Mouse (Mus musculus): ENCODE data around the gene Cd248.
"Not testable (repeated sequence)": the region's sequence is repeated elsewhere in the genome, so short reads cannot be mapped to it uniquely, and the experiment has no call there.

The Cd248 gene

DNA sequence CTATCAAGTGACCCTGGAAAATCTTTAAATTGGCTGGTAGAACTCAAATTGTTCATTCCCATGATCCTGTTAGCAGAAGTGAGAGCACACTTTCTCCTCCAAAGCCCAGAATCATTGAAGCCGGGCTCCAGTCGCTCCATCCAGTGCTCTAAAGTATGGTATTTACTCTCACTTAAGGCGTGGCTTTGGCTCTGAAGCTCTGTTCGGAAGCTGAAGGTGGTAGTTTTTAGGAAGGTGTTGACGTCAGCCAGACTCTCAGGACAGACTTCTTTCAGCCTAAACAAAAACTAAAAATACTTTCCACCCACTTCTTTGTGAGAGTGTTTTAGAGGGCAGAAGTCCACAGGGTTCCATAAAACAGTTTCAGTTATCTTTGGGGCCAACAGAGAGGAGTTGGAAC, 5.6 kb downstream of the Cd248 start:
- no peak for DNase-seq (ENCODE audit: low read depth)

GRCm38 (mm10) chr19:5079279-5079678, 11.4 kb downstream of the Cd248 start:
- no peak for DNase-seq (ENCODE audit: low read depth)

DNA sequence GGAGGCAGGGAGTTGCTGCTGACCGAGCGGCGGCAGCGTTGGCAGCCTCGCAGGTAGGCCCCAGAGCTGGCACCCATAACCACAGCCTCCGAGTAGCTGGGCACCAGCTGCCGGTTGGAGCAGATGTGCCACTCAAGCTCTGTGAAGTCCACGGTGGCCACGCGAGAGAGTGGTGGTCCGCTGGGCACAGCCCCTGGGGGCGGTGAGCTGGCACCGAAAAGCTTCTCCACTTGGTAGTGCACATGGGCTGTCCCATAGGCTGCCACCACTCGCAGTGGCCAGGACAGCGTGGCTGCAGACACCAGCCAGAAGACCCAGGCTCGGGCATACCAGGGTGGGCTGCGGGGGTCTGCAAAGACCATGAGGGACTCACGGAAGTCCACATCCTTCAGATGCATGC, 14.1 kb downstream of the Cd248 start:
- no peak for DNase-seq (ENCODE audit: low read depth)

GRCm38 (mm10) chr19:5082596-5082995, 14.7 kb downstream of the Cd248 start:
- DNase-seq (ENCODE audit: low read depth), result no peak

DNA sequence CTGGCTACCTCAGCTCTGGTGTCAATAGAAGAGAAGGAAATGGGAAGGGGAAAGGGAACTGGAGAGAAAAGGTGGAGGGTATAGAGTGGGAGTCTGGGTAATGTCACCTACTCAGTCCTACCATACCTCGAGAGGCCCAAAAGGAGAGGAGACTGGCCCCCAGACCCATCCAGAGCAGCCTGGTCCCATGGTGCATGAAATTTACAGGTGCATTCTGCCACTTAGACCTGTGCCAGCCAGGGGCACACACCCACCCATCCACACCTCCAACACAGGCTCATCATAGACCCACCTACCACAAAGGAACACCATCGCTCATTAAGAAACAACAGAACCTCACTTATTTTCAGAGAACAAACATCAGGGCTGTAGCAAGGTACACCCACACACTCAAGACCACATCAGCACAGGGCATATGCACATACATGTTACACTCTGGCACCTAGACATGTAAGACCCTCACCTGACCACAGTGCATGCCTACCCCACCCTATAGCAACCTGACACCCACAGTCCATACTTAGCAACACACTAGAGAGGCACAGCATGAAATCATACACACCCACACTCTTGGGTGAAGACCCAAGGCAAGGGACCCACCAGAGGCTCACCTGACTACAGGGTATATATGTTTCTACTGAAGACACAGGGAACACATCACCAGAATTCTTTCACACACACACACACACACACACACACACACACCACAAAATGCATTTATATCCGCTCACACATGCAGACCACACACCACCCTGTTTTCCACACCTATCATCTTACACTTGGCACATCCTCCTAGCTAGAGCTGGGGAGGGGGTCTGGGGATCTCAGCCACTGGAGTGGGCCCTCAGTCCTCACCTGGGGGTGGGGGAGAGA, 16.3 kb downstream of the Cd248 start:
- no peak for DNase-seq (ENCODE audit: low read depth)

GRCm38 (mm10) chr19:5084834-5085144, 16.9 kb downstream of the Cd248 start:
- no peak for DNase-seq (ENCODE audit: low read depth)

GRCm38 (mm10) chr19:5085145-5085863, 17.4 kb downstream of the Cd248 start, which contains the start of gene Tmem151a:
Gene Tmem151a (minus strand): TSS chr19:5085531.
- DNase-seq (ENCODE audit: low read depth), result peak; percentile 47

DNA sequence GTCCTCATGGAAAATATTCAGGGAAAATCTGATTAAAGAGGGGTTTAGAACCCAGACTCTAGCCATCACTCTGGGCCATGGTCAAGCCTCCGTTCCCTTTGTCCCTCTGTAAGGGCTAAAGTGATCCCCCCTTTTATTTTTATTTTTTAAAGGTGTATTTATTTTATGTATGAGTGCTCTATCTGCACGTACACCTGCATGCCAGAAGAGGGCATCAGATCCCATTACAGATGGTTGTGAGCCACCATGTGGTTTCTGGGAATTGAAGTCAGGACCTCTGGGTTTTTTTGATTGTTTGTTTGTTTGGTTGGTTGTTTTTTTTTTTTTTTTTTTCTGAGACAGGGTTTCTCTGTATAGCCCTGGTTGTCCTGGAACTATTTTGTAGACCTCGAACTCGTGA, 18.7 kb downstream of the Cd248 start:
- DNase-seq (ENCODE audit: low read depth), result not testable (repeated sequence)

GRCm38 (mm10) chr19:5087884-5088728, 20.2 kb downstream of the Cd248 start, which contains the start of gene Yif1a:
Gene Yif1a (plus strand): TSS chr19:5088538.
- DNase-seq (ENCODE audit: low read depth), result peak; percentile 99

DNA sequence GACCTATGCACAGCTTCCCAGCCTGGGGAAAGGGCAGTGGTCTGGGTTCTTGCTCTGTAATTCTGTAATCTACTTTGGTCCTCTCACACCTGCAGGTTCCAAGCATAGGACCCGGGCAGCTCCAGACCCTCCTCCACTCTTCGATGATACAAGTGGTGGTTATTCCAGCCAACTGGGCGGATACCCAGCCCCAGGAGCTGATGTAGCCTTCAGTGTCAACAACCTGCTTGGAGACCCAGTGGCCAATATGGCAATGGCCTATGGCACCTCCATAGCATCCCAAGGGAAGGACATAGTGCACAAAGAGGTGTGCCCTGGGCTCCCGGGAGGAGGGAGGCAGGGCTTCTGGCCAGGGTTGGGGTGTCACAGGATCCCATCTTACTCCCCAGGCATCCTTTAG, 21.4 kb downstream of the Cd248 start:
- no peak for DNase-seq (ENCODE audit: low read depth)

- DNase-seq (ENCODE audit: low read depth), result no peak
These were observed 24.2 kb downstream of the Cd248 start for GRCm38 (mm10) chr19:5092083-5092482.

GRCm38 (mm10) chr19:5093481-5094242, 25.8 kb downstream of the Cd248 start:
- no peak for DNase-seq (ENCODE audit: low read depth)

GRCm38 (mm10) chr19:5094243-5094632, 26.4 kb downstream of the Cd248 start:
- peak; percentile 91 for DNase-seq (ENCODE audit: low read depth)

DNA sequence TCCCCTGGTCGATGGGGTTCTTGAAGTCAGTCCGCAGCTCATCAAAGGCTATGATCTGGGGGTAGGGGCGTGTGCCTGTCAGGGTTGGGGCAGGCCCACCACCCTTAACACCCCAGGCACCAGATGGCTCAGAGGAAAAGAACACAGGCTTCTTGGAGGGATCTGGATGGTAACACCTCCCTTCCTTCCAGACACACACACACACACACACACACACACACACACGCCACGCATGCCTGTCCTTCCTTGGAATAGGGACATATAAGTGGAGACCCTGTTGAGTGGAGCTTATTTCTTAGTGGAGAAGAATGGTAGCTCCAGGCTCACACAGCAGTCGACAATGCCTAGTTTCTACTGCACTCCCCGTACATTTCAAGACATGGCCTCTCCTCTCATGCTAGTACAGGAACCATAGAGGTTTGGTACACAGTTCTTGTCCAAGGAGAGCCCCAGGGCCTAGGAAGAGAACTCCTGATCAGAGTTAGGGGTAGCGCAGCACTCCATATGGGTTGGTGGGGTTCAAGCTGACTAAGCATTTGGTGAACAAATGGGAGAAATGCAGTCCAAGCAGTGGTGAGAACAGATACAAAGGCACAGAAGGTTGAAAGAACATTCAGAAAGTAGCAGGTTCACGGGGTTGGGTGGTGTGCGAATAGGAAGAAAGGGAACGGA, 27.0 kb downstream of the Cd248 start:
- peak; percentile 29 for DNase-seq (ENCODE audit: low read depth)

DNA sequence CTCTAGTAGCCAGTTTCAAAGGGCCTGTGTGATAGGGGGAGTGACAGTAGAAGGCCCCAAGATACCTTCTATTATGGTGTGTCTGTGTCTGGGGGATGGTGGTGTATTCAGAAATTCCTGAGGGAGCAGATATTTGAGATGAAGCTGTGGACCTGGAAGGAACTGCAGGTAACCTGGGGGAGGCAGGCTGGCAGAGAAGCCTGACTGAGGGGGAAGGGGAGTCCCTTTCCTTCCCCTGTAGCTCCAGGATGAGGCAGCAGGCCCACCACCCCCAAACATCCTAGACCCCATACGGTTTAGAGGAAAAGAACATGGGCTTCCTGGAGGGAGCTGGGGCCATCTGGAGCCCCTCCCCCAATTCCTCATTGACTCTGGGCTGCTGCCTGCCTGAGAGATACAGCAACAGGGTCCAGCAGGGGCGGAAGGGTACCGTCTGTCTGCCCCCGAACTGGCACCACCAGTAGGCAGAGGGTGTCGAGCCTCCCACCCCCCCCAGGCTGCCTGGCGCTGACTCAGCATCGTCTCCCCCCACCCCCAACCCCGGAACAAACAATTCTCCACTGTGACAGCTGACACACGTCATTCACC, 28.1 kb downstream of the Cd248 start:
- DNase-seq (ENCODE audit: low read depth), result peak; percentile 64

DNA sequence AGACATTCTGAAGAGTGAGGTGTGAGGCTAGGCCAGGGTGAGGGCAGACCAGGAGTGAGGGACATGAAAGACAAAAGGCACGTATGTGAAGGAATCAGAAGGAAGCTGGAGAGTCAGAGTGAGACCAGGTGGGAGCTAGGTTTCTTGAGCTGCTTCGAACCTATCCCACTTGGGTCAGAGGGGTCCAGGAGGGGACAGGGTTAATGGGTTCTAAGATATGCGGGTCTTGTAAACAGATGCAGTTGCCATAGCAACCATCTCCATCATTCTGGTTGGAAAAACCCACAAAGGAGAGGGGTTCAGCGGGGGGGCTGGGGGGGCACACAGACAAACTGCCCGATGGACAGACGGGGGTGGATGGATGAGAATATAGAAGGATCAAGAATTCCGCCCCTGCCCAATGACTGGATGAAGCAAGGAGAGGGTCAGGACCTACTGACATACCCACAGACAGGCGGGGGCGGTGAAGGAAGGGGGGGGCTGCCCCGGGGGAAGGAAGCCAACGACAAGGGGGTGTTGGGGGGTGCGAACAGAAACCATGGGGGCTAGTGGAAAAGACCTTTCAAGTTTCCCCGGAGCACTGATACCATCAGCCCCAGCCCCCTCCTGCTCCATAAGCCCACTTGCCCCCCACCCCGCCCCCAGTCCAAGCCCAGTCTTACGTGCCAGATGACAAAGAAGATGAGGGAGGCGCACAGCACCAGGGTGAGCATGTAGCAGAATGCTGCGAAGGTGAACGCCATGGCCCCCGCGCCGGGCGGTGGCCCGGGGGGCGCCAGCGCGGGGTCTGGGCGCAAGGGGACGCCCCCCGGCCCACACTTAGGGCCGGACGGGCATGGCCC, 29.9 kb downstream of the Cd248 start:
- DNase-seq (ENCODE audit: low read depth), result peak; percentile 40

GRCm38 (mm10) chr19:5098363-5099143, 30.7 kb downstream of the Cd248 start, which contains the start of gene Cnih2:
Gene Cnih2 (minus strand): TSS chr19:5098521.
- DNase-seq (ENCODE audit: low read depth), result peak; percentile 73

- no peak for DNase-seq (ENCODE audit: low read depth)
These were observed 38.2 kb downstream of the Cd248 start for GRCm38 (mm10) chr19:5106074-5106473.

- peak; percentile 99 for DNase-seq (ENCODE audit: low read depth)
These were observed 38.9 kb downstream of the Cd248 start, which contains the start of gene Rab1b for GRCm38 (mm10) chr19:5106731-5107191. Gene Rab1b (minus strand): TSS chr19:5107072.

Data from induced T-regulatory cell, adult 2 months (primary cell).